Mouse (Mus musculus): ENCODE results near the gene Esr1.

DNA sequence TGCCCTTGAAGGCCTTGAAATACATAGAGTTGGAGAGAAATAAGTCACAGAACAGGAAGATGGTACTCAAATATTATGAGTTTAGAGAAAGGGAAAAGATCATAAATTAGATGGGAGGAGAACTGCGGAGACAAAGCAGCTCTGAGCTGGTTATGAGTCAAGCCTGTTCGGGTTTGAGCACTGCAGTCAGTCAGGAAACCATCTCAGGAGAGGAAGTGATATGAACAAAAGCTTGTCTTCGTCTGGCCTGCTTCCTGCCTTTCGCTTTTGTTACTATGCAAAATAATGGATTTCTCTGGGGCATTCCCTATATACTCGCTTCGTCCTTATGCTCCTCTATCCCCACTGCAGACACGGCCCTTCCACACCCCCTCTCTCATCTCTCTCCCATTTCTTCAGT lies 288.9 kb downstream of the Esr1 start:
- TF ChIP-seq CTCF (IDR thresholded peaks at IDR 0.05; ENCODE audit: low read depth, low read length) (no peak), TAL1 (conservative IDR thresholded peaks at IDR 0.05; ENCODE audit: low read depth, low read length) (no peak), POLR2AphosphoS5 (IDR thresholded peaks at IDR 0.05; ENCODE audit: insufficient replicate concordance, low read depth, low read length) (no peak), GATA1 (IDR thresholded peaks at IDR 0.05; ENCODE audit: borderline replicate concordance, low read length) (no peak), GATA2 (IDR thresholded peaks at IDR 0.05; ENCODE audit: borderline replicate concordance, low read depth, low read length) (no peak)
